ENCODE assay signal across 19 mouse cellular contexts in the genomic region with DNA sequence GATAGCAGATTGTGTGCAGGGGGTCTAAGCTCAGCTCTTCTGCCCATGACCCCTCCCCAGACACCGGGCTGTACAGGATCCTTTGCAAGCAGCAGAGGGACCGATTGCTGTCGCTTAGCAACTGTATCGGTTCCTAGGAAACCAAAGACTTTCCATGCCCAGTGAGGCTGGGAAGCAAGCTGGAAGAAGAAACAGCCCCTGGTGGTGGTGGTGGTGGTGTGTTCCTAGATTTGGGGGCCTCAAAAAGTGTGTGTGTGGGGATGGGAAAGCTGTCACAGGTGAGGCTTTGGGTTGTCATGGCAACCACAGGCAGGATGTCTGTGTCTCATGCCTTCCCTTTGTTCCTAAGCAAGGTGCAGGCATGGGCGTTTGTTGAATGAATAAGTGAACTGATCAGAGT. TPM values are rescaled to one million over a fixed set of nuclear protein-coding genes. Genes with fewer than 3 reads are reported as not detected.
DNase-seq lines count a peak whose midpoint lies in the region; ATAC-seq lines count a peak whose summit lies in the region.
"Had no signal": no experiment of that assay in that cellular context is flagged by ENCODE, and none has a peak within 500 bp of the region (broad histone marks: within the 10 kb centered on the region; RNA-seq: fewer than 3 reads in every experiment).

No protein-coding gene starts in this region.

- DNase-seq in left cerebral cortex, postnatal 14 days (ENCODE audit: low spot score in 2 of 2) = peak; percentile 60 to 84
- DNase-seq in left cerebral cortex, adult 9 months (ENCODE audit: low spot score in 2 of 2) = no peak
- peak; percentile 60 for DNase-seq in ES-CJ7 (ENCODE audit: low read depth, low spot score)
- DNase-seq in layer of hippocampus, adult 9-11 months = peak; percentile 76
- no peak for DNase-seq in lung, postnatal 36 days
- no peak for DNase-seq in c-Kit-positive CD71-positive TER-119-positive erythroid progenitor cells, embryonic 14.5 days (ENCODE audit: low spot score)
- DNase-seq: cerebellum, postnatal 36 days had no signal

- no peak overlapping the region for H3K9ac ChIP-seq in forebrain, embryonic 13.5 days
- no peak overlapping the region for H3K9ac ChIP-seq in forebrain, embryonic 12.5 days
- H3K9ac ChIP-seq: neural tube, embryonic 12.5 days had no signal

- no peak overlapping the region for H3K4me3 ChIP-seq in forebrain, embryonic 13.5 days
- no peak overlapping the region for H3K4me3 ChIP-seq in forebrain, embryonic 12.5 days (replicated peaks)
- H3K4me3 ChIP-seq: limb, embryonic 10.5 days; neural tube, embryonic 12.5 days had no signal

- H3K4me2 ChIP-seq in forebrain, embryonic 13.5 days = no peak overlapping the region
- H3K4me2 ChIP-seq in forebrain, embryonic 12.5 days = no peak overlapping the region
- H3K4me2 ChIP-seq: heart, embryonic 11.5 days; neural tube, embryonic 12.5 days had no signal

- 37% methylated on average over 5 of the region's 5 CpGs for WGBS in forebrain, embryonic 13.5 days
- 56% methylated on average over 5 of the region's 5 CpGs for WGBS in forebrain, embryonic 12.5 days

- intact Hi-C loops in left cerebral cortex, postnatal 14 days (cut with DNase I) = no loop called here

- peak overlapping the region; percentile 41; the same call in 1 of the 2 replicates for H3K27ac ChIP-seq in forebrain, embryonic 13.5 days
- H3K27ac ChIP-seq in forebrain, embryonic 12.5 days = no peak overlapping the region
- H3K27ac ChIP-seq: kidney, postnatal 0 days; limb, embryonic 10.5 days; neural tube, embryonic 12.5 days had no signal

- H3K9me3 ChIP-seq in forebrain, embryonic 13.5 days (replicated peaks) = no peaks in the 10 kb centered on the region
- H3K9me3 ChIP-seq in forebrain, embryonic 12.5 days = no peaks in the 10 kb centered on the region
- H3K9me3 ChIP-seq: limb, embryonic 10.5 days; neural tube, embryonic 12.5 days had no signal

- 0 out of 2 replicates have a peak, but pooled peaks cover 3% of the 10 kb centered on the region for H3K4me1 ChIP-seq in forebrain, embryonic 13.5 days
- H3K4me1 ChIP-seq in forebrain, embryonic 12.5 days = no peaks in the 10 kb centered on the region
- H3K4me1 ChIP-seq: neural tube, embryonic 12.5 days had no signal

- no peaks in the 10 kb centered on the region for H3K27me3 ChIP-seq in forebrain, embryonic 13.5 days
- no peaks in the 10 kb centered on the region; the same call in 1 of the 2 replicates for H3K27me3 ChIP-seq in forebrain, embryonic 12.5 days

- H3K36me3 ChIP-seq in forebrain, embryonic 13.5 days (ENCODE audit: poor library complexity, severe bottlenecking) = no peaks in the 10 kb centered on the region
- H3K36me3 ChIP-seq in forebrain, embryonic 12.5 days (replicated peaks) = no peaks in the 10 kb centered on the region
- H3K36me3 ChIP-seq: limb, embryonic 10.5 days; neural tube, embryonic 12.5 days had no signal

- ATAC-seq in forebrain, embryonic 13.5 days = peak; percentile 61; the same call in 1 of the 2 replicates
- no peak for ATAC-seq in forebrain, embryonic 12.5 days (ENCODE audit: low FRiP score)

RNA-seq across cellular contexts. Expression of gene Rasal1, which starts 12.2 kb away (rescaled TPM):
- 0.27 and 0.79 TPM in 2 replicates for polyA plus RNA-seq in forebrain, embryonic 13.5 days (2015; fragmentation: Nextera tagmentation; extraction: Ambion mirVana)
- 0.17 and 0.20 TPM in 2 replicates for polyA plus RNA-seq in forebrain, embryonic 12.5 days (2016; fragmentation: Nextera tagmentation; extraction: Ambion mirVana)
- 100 to 1,000 TPM in 1 of 2 experiments, 10 to 100 TPM in 1; 94.2 to 107 TPM for total RNA-seq in left cerebral cortex, postnatal 14 days (2021)
- total RNA-seq: gastrocnemius, adult 8-10 months; megakaryocyte, adult 5-6 weeks had no signal

RNA-seq across cellular contexts. Expression of gene Cfap73, which starts 26.8 kb away (rescaled TPM):
- 0.65 TPM in 1 of 2 replicates, not detected in the other for polyA plus RNA-seq in forebrain, embryonic 13.5 days (2015; fragmentation: Nextera tagmentation; extraction: Ambion mirVana)
- 0.28 TPM in 1 of 2 replicates, not detected in the other for polyA plus RNA-seq in forebrain, embryonic 12.5 days (2016; fragmentation: Nextera tagmentation; extraction: Ambion mirVana)
- not detected for total RNA-seq in left cerebral cortex, postnatal 14 days (2021)
- total RNA-seq: gastrocnemius, adult 8-10 months; hematopoietic stem cell, adult 5-6 weeks; megakaryocyte, adult 5-6 weeks; MEL had no signal
- polyA plus RNA-seq: heart, embryonic 11.5 days; kidney, postnatal 0 days; limb, embryonic 10.5 days; liver, embryonic 16.5 days; neural tube, embryonic 12.5 days; small intestine, adult 2 months had no signal

RNA-seq across cellular contexts. Expression of gene Ddx54, which starts 48.3 kb away (rescaled TPM):
- polyA plus RNA-seq in forebrain, embryonic 13.5 days (2015; fragmentation: Nextera tagmentation; extraction: Ambion mirVana) = 45.3 and 48.0 TPM in 2 replicates
- 50.7 and 52.6 TPM in 2 replicates for polyA plus RNA-seq in forebrain, embryonic 12.5 days (2016; fragmentation: Nextera tagmentation; extraction: Ambion mirVana)
- total RNA-seq in left cerebral cortex, postnatal 14 days (2021) = 10 to 100 TPM; 44.5 to 48.0 TPM

RNA-seq across cellular contexts. Expression of gene Rita1, which starts 48.4 kb away (rescaled TPM):
- 19.0 TPM in 2 replicates for polyA plus RNA-seq in forebrain, embryonic 13.5 days (2015; fragmentation: Nextera tagmentation; extraction: Ambion mirVana)
- polyA plus RNA-seq in forebrain, embryonic 12.5 days (2016; fragmentation: Nextera tagmentation; extraction: Ambion mirVana) = 13.6 and 16.6 TPM in 2 replicates
- total RNA-seq in left cerebral cortex, postnatal 14 days (2021) = 10 to 100 TPM; 31.5 to 32.4 TPM

RNA-seq across cellular contexts. Expression of gene Dtx1, which starts 50.9 kb away (rescaled TPM):
- polyA plus RNA-seq in forebrain, embryonic 13.5 days (2015; fragmentation: Nextera tagmentation; extraction: Ambion mirVana) = 17.9 and 18.1 TPM in 2 replicates
- polyA plus RNA-seq in forebrain, embryonic 12.5 days (2016; fragmentation: Nextera tagmentation; extraction: Ambion mirVana) = 17.1 and 18.1 TPM in 2 replicates
- 10 to 100 TPM; 72.6 to 80.1 TPM for total RNA-seq in left cerebral cortex, postnatal 14 days (2021)
- total RNA-seq: hematopoietic stem cell, adult 5-6 weeks had no signal
- polyA plus RNA-seq: liver, embryonic 16.5 days had no signal

Comparison
In these comparisons a context has a peak if more than half of its experiments do, and no peak if none do; other contexts are left out.
1. DNase-seq: peak in left cerebral cortex, postnatal 14 days (2 of 2), ES-CJ7 (single experiment) and layer of hippocampus, adult 9-11 months (single experiment); none in left cerebral cortex, adult 9 months (0 of 2), lung, postnatal 36 days (single experiment) and c-Kit-positive CD71-positive TER-119-positive erythroid progenitor cells, embryonic 14.5 days (single experiment).